ENCODE assay signal across 24 mouse cellular contexts in genomic region chr7:128410708-128411413, GRCm38 (mm10). TPM values are rescaled to one million over a fixed set of nuclear protein-coding genes. Genes with fewer than 3 reads are reported as not detected.
A peak's percentile ranks its signal among the peaks of the same experiment; 100 is the strongest.
DNase-seq lines count a peak whose midpoint lies in the region; ATAC-seq and TF ChIP-seq lines count a peak whose summit lies in the region.
"Had no signal": no experiment of that assay in that cellular context is flagged by ENCODE, and none has a peak within 500 bp of the region (broad histone marks: within the 10 kb centered on the region; RNA-seq: fewer than 3 reads in every experiment).

No protein-coding gene starts in this region.

- intact Hi-C loops in left cerebral cortex, adult 2 months (cut with DNase I): no loop called here
- intact Hi-C loops in left cerebral cortex, postnatal 4 days (cut with DNase I): loop anchor here (10.0 kb wide), 2 partner anchors 106 to 166 kb away; partner anchors contain the start of gene Tgfb1i1

- peak; percentile 24; the same call in 1 of the 2 replicates for ATAC-seq in lung, embryonic 16.5 days (ENCODE audit: low read depth)
- ATAC-seq in megakaryocyte, adult 5-6 weeks (ENCODE audit: poor library complexity, severe bottlenecking): peak; percentile 77
- ATAC-seq: midbrain, embryonic 16.5 days had no signal

- H3K9ac ChIP-seq in lung, embryonic 16.5 days (ENCODE audit: low read length): no peak overlapping the region
- H3K9ac ChIP-seq: embryonic facial prominence, embryonic 12.5 days; heart, embryonic 15.5 days; hindbrain, embryonic 13.5 days had no signal

- 36% methylated on average over 11 of the region's 11 CpGs for WGBS in lung, embryonic 16.5 days

- peaks cover 31% of the 10 kb centered on the region for H3K4me1 ChIP-seq in lung, embryonic 16.5 days (replicated peaks; ENCODE audit: control insufficient read depth, insufficient read depth, low read length)
- H3K4me1 ChIP-seq: embryonic facial prominence, embryonic 12.5 days; hindbrain, embryonic 13.5 days; midbrain, embryonic 10.5 days had no signal

- no peak overlapping the region for H3K4me3 ChIP-seq in left cerebral cortex, adult 2 months
- H3K4me3 ChIP-seq in lung, embryonic 16.5 days (ENCODE audit: low read length): no peak overlapping the region
- H3K4me3 ChIP-seq: embryonic facial prominence, embryonic 12.5 days; heart, embryonic 15.5 days; hindbrain, embryonic 13.5 days; midbrain, embryonic 10.5 days had no signal

- peak overlapping the region; percentile 34; the same call in 1 of the 2 replicates for H3K27ac ChIP-seq in left cerebral cortex, adult 2 months
- H3K27ac ChIP-seq in lung, embryonic 16.5 days (ENCODE audit: low read length): peak overlapping the region; percentile 29; the same call in 1 of the 2 replicates
- H3K27ac ChIP-seq: embryonic facial prominence, embryonic 12.5 days; heart, embryonic 15.5 days; hindbrain, embryonic 13.5 days; kidney, postnatal 0 days; midbrain, embryonic 10.5 days; stomach, postnatal 0 days had no signal

- no peak for DNase-seq in left cerebral cortex, adult 2 months (ENCODE audit: extremely low spot score in 1 of 2, low spot score in 2 of 2)
- no peak for DNase-seq in left cerebral cortex, postnatal 4 days
- DNase-seq in lung, postnatal 14 days: no peak
- peak; percentile 19 for DNase-seq in brain, embryonic 14.5 days (ENCODE audit: low read depth)
- DNase-seq in kidney, postnatal 14 days: no peak
- no peak for DNase-seq in embryo, embryonic 11 days
- DNase-seq: adrenal gland, postnatal 10 days; B cell, adult 2 months; cerebellum, adult 11 months; cerebellum, adult 9-11 months; gastrocnemius, postnatal 36 days; heart, postnatal 36 days; kidney, adult 2 months; liver; lung, postnatal 36 days had no signal

- no peaks in the 10 kb centered on the region for H3K36me3 ChIP-seq in lung, embryonic 16.5 days (ENCODE audit: control insufficient read depth, insufficient read depth, low read length)
- H3K36me3 ChIP-seq: embryonic facial prominence, embryonic 12.5 days; heart, embryonic 15.5 days; hindbrain, embryonic 13.5 days; midbrain, embryonic 10.5 days had no signal

- no peak for TF ChIP-seq POLR2A in brain, embryonic 14.5 days (IDR thresholded peaks at IDR 0.05; ENCODE audit: borderline replicate concordance, extremely low read depth, insufficient read depth, insufficient read length, poor library complexity, severe bottlenecking)

- 0 out of 2 replicates have a peak overlapping the region, but pooled peaks have one; percentile 19 for H3K4me2 ChIP-seq in lung, embryonic 16.5 days (ENCODE audit: low read depth, low read length)
- H3K4me2 ChIP-seq: embryonic facial prominence, embryonic 12.5 days; heart, embryonic 15.5 days; hindbrain, embryonic 13.5 days had no signal

- peaks cover 6% of the 10 kb centered on the region for H3K27me3 ChIP-seq in lung, embryonic 16.5 days (ENCODE audit: control insufficient read depth, insufficient read depth, low read depth, low read length)

- H3K9me3 ChIP-seq in lung, embryonic 16.5 days (ENCODE audit: control insufficient read depth, low read length): no peaks in the 10 kb centered on the region
- H3K9me3 ChIP-seq: embryonic facial prominence, embryonic 12.5 days; heart, embryonic 15.5 days; hindbrain, embryonic 13.5 days; midbrain, embryonic 10.5 days had no signal

- TF ChIP-seq CTCF in left cerebral cortex, adult 2 months (IDR thresholded peaks at IDR 0.05): no peak
- TF ChIP-seq CTCF in brain, embryonic 14.5 days (IDR thresholded peaks at IDR 0.05; ENCODE audit: borderline replicate concordance, extremely low read depth, insufficient read depth, insufficient read length): no peak

RNA-seq across cellular contexts. Expression of gene Rgs10, which starts 7.7 kb away (rescaled TPM):
- total RNA-seq in left cerebral cortex, adult 2 months (2021): 10 to 100 TPM; 46.0 to 47.0 TPM
- 10 to 100 TPM; 34.3 to 41.2 TPM for total RNA-seq in left cerebral cortex, postnatal 4 days (2021)
- polyA plus RNA-seq in lung, embryonic 16.5 days (2015; fragmentation: Nextera tagmentation; extraction: Ambion mirVana): 42.9 and 45.9 TPM in 2 replicates
- polyA plus RNA-seq in brain, embryonic 14.5 days (2012; rRNA removed): 22.8 and 29.1 TPM in 2 replicates
- 155 and 159 TPM in 2 replicates for total RNA-seq in megakaryocyte, adult 5-6 weeks (2015)
- total RNA-seq in megakaryocyte, adult 5-6 weeks (2017): 158 and 165 TPM in 2 replicates

RNA-seq across cellular contexts. Expression of gene Tial1, which starts 50.7 kb away (rescaled TPM):
- total RNA-seq in left cerebral cortex, adult 2 months (2021): 100 to 1,000 TPM; 106 to 109 TPM
- 100 to 1,000 TPM; 112 to 115 TPM for total RNA-seq in left cerebral cortex, postnatal 4 days (2021)
- polyA plus RNA-seq in lung, embryonic 16.5 days (2015; fragmentation: Nextera tagmentation; extraction: Ambion mirVana): 26.8 and 27.1 TPM in 2 replicates
- polyA plus RNA-seq in brain, embryonic 14.5 days (2012; rRNA removed): 141 and 169 TPM in 2 replicates
- total RNA-seq in megakaryocyte, adult 5-6 weeks (2015): 166 and 174 TPM in 2 replicates
- 48.4 and 59.1 TPM in 2 replicates for total RNA-seq in megakaryocyte, adult 5-6 weeks (2017)
